Mouse (Mus musculus) ovary, adult 18-20 months (tissue): Measurements from ENCODE around the gene Ssh1.

Source experiments
- DNase-seq: peaks from one replicate; pipeline ENCODE4 v3.0.0; 2022; ENCODE audit warnings: low spot score, mixed read lengths

The Ssh1 gene

DNA sequence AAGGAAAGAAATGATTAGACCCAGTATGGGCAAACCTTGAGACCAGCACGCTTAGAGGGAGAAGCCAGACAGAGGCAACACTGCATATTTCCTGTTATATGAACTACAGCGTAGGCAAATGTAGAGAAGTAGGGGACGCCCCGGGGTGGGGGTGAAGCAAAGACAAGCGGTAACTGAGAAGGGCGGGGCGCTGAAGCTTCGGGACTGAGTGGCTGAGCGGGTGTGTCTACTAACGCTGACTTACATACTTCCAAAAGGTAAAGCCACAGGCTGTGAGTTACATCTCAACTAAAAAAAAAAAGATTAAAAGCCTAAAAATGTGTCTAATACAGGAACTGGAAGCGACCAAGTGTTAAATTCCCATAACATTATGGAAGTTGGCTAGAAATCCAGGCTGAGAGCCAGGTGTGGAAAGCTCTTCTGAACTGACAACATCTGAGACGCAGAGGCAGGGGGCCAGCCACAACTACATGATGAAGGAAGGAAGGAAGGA, 1.3 kb downstream of the Ssh1 start:
- no peak for DNase-seq

DNA sequence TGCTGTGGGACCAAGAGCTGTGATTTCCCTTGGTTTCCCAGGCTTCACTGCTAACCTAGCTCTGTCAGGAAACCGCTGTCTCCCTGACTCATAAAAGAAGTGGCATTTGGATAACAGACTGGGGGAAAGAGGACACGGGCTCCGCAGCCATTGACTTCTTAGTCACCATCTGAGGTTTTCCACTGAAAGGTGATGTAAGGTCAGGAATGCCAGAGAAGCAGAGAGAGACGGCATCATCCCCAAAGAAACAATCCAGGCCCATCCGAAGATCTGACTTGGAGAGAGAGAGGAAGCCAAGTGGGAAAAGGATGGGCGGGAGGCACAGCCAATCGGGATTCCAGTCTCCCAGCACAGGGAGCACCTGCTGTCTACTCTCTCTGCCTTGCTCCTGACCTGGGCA, 2.6 kb downstream of the Ssh1 start:
- DNase-seq = no peak

DNA sequence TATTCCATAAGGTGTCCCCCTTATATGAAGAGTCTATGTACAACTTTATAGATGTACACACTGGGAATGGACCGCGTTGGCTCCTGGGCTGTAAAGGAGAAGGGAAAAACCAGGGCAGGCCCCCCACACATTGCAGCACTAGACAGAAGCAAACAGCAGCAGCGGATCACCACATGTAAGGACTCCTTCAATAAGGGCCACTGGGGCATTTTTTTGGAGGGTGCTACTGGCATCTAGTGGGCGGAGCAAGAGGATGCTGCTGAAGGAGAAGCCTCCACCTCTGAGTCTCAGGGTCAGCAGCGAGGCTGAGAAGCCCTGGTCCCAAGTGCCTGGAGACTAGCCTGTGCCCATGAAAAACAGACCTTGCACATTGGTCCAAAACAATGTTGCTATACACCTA, 3.1 kb downstream of the Ssh1 start:
- DNase-seq = no peak

DNA sequence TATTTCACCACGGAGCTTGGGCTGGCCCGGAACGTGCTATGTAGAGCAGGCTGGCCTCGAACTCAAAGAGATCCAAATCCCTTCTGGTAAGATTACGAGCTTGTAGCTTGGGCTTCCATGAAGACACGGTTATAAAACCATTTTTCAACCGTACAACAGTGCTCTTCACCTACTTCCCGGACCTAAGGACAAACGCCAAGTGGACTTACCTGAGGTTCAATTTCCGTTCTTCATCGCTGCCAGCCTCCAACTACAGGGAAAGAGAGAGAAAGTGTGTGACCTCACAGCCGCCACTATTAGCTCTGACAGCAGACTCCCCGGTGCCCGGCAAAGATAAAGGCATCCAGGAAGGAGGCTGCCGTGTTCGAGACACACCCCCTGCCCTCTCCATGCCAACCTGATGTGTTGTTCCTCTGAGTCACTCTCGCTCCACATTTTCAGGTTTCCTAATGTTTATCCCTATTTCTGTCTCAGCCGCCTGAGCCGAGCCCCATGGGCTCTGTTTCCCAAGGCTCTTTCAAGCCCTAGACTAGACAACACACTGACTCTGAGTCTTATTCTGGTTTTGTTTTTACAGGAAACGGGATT, 4.2 kb downstream of the Ssh1 start:
- DNase-seq = no peak

DNA sequence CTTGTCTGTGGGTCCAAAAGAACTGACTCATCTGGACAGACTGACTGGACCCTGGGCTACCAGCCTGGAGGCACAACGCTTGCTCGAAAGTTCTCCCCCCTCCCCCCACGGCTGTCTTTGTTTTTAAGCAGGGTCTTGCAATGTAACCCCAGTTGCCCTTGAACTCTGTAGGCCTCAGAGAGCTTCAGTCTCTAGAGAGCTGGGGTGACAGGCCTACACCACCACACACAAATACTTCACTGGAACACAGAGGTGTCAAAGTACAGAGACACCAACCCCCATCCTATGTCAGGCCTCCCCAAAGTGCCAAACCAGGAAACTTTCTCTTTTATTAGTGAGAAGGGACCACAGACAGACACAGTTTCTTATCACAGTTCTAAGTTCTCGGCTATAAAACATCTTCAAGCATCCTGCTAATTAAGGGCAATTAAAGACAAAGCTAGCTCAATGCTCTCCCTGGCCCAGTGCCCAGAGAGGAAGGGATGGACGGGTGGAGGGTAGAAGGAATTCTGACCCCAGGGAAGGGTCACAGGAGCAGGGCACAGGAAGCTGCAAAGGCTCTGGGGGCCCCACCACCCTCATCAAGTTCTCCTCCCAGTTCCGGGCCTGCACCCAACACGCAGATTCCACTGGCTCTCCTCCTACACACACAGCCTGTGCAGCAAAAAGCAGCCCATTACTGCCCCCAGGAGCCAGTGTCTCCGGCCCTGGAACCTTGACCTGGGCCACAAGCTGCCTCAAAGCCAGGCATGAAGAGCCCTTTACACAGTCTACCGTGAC, 7.3 kb downstream of the Ssh1 start:
- peak; percentile 47 for DNase-seq

DNA sequence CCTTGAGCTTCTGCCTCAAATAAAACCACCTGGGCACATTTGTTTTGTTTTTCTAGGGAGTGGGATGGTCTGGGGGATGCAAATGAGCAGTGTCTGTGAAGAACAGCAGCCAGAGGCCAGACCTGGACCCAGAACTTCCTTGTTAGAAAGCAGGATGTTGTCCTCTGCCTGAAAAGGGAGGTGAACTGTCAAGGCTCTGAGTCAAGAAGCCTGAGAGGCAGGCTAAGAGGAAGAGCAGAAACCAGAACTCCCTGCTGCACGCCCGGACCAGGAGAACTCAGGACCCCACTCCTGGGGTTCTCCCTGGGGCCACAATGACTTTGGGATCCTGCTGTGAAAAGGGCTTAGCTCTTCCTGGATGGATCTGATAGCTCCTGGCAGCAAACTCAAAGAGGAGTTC, 8.0 kb downstream of the Ssh1 start:
- DNase-seq = no peak

DNA sequence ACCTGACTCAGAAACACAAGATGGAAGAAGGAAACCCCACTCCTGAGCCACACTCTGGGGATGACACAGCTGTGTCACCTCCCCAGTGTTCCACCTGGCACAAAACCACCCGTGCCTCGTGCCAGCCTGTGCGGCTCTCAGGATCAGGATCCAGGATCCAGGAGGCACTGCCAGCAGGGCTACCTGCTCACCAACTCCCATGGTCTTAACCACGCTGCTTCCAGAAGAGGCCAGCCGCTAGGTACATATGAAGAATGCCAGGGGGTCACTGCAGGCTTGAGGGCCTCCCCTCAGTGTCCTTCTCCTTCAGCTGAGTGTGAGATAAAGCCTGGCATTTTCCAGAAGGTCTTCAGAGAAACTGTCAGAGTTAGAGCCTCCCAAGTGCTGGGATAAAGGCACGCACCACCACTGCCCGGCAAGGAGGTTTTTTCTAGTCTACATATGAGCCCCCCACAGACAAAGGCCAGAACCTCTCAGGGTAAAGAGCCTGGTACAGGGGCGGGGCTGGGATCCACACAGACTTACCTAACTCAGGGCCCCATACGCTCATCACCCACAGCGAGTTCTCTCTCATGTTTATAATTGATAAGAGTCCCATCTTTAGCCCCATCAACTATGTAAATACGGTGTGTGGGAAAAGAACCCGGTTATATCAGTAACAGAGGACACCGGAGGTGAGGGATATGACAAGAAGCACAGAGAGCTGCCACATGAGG, 9.5 kb downstream of the Ssh1 start:
- no peak for DNase-seq

DNA sequence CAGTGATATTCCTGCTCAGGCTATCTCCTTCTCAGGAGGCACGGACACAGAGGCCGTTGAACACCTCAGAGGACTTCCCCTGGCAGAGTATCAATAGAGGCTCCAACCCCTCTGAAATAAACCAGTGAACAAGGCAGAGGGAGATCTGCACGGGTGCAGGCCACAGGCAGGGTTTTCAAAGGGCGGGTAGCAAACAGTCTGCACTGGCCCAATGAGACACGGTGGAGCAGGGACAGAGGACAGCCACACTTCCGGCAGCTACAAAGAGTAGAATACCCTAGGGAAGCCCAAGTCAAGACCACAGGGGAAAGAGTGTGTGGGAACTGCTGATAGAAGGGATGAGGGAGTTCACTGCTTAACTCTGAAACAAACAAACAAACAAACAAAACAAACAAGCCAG, 10.2 kb downstream of the Ssh1 start:
- DNase-seq = no peak

DNA sequence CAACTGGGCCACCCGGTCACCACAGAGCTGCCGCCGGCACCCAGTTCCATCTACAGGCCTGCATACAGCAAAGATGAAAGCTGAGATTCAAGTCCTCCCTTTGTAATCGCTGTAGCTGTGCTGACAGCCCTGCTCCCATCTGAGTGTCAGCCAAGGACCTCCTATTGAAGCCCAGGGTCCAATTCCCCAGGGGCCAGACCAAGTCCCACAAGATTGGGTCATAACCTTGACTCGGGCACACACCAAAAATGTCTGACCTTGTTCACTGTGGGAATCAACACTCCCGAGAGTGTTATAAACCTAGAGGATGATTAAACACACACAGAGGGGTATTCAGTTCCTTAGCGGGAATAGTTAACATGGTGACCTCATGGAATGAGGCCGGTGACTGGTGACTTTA, 11.9 kb downstream of the Ssh1 start:
- DNase-seq = no peak

DNA sequence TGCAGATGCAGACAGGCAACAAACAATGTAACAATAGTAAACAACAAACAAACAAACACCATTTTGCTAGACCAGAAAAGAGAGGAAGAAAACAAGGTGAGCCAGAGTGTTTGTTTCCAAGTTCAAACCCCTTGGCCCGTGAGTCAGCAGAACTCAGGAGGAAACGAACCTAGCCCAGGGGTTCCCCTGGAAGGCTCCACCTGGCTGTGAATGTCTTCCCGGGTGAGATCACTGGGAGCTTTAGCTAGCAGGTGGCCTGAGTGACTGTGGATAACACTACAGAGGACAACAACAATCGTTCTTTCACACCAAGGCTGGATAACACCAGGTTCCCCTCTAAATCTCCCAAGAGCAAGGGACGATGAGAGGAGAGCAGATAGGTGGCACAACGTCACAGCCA, 12.5 kb downstream of the Ssh1 start:
- DNase-seq = no peak

DNA sequence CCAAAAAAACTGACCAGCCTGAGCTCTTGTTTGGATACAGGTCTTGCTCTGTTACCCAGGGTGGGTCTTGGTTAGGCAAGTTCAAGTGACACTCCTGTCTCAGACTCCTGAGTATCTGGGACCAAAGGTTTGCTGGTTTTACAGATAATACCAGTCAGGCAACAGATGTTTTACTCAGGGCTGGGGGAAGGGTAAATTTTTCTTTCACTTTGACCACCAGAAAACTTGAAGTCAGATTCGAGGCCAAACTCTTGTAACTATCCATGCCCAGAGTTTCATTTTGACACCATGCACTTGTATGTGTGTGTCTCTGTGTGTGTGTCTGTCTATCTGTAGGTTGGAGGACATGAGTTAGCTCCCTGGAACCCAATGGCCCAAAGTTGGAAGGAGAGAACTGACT, 13.2 kb downstream of the Ssh1 start:
- DNase-seq = no peak

DNA sequence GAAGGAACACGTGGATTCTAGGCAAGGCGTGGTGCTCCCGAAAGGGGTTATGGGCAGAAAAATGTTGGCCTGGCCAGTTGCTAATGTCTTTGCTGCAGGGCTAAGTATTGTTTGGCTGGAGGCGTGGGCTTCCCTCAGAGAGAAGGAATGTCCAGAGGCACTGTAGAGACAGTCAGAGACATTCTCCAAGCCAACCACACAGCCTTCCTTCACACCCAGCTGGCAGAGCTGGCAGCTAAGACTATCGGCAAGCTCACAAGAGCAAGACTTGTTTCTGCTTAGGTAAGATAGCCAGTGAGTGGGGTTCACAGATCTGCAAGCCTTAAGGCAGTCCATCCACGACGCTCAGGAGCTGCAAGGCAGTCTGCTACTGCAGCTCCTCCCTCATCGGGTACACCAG, 16.4 kb downstream of the Ssh1 start:
- DNase-seq = no peak

DNA sequence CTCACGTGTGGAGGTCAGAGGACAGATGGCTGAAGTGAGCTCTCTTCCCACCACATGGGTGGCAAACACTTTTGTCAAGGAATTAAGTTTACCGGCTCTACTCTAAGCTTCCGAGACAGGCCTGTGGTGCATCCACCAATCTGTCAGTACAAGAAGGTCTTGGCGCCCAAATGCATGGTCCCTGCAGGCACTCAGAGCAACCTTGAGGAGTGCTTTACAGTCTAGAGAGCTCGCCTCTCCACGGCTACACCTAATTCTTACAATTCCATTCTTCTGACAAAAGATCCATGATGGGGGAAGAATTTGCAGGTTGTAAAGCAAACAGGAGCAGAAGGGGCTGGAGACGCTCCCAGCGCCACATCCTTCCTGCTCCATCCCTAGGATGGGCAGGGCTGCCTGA, 17.1 kb downstream of the Ssh1 start:
- DNase-seq = no peak

DNA sequence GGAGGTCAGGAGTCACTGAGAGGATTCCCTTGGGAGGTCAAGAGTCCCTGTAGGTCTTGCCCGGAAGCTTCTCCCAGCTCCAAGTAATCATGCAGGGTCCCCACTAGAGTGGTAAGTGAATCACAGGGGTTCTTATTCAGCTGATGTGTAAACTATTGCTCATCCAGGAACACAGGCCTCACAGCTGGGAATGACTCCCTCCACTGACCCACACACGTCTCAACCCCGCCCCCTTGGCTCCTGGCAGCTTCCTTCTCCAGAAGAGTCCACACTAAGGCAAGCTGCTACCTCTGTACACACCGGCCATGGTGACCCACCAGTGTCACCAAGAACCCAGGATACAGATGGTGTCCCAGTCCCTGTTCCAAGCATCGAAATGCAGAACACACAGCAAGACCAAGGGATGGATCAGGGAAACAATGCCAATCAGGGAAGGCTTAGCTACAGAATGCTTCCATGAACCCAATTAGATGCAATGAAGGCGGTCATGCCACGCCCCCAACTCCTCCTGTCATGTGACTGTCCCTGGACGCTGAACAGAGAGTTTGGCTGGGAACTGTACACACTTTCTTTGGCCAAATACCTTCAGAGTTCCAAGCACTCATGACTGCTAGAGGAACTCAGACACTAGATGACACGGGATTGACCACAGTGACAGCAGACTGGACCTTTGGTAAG, 18.0 kb downstream of the Ssh1 start:
- no peak for DNase-seq

DNA sequence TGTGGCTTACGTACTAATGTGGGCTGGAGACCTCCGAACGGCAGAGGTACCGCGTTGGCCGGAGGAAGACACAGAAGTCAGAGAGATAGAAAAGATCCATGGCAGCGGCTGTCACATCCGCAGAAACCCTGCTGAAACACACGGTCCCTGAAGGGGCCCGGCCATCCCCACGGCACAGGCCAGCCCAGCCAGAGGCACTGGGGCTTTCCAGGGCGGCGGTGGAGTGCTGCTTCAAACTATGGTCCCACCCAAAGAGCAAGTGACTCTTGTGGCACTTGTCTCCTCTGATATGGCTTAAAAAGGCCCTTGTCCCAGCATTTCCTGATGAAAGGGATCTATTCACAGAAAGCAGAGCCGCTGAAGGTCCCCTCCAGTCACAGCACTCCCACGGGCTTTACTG, 19.1 kb downstream of the Ssh1 start:
- DNase-seq = no peak

DNA sequence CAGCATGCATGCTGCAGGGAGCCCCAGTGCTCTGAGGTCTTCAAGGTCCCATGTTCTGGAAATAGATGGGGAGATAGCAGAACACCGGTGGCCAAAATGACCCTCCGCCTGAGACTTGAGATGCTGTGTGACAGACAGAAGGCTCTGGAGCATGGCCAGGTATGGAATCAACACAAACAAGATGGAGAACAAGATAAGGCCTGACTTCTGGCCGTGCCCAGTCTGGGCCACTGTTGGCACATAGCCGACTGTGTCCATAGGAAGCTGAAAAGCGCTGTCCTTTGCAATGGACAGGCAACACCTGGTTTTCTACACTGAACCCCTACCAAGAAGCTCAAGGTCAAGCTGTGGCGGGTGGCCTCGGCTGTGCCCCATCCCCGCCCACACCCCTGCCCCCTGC, 19.9 kb downstream of the Ssh1 start:
- no peak for DNase-seq

DNA sequence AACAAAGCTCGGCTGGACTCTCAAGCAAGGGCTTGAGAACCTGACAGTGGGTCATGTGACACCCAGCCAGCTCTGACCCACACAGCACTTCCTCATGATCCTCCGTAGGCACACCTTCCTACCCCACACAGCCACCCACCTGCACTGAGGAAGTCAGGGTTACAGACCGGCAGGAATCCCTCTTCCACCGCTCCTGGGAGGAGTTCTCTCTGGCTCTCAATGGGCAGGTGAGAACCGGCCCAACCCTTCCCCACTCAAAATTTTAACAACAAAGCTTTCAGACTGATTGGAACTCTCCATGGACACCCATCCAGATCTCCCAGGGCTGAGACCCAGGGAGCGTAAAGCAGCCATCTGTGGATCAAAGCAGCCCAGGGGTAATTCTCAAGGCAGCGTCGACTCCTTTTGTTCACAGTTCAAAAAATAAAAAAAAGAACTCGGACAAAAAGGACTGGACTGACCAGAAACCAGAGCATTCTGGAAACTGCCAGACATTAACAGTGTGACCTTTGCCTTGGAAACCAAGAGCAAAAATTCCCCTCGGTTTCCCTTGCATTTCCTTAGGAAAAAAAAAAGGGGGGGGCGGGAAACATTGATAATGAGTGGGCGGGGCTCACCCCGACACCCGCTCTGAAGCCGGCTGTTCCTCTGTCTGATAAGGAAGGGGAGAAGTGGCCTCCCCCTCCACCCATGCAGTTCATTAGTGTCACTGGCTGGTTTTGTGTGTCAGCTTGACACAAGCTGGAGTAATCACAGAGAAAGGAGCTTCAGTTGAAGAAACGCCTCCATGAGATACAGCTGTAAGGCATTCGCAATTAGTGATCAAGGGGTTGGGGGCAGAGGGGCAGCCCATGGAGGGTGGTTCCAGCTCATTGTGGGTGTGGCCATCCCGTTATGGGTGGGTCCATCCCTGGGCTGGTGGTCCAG, 20.8 kb downstream of the Ssh1 start:
- no peak for DNase-seq

DNA sequence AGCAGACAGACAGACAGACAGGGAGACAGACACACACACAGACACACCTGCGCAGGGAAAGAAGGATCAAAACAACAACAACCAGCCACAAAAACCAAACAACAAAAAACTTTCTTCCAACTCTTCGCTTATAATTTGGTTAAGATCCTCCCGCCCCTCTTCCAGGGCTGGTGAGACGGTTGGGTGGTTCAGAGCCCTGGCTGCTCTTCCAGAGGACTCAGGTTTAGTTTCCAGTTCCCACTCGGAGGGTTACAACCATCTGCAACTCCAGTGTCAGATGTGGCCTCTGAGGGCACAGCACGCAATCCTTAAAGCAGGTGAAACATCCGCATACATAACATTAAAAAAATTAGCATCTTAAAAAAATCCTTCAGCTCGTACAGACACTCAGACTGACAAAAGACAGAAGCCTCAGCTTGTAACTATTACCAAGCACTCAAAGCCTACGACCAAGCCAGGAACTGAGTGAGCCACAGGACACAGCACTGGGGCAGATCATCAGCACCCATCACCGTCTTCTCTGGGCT, 22.2 kb downstream of the Ssh1 start:
- no peak for DNase-seq

DNA sequence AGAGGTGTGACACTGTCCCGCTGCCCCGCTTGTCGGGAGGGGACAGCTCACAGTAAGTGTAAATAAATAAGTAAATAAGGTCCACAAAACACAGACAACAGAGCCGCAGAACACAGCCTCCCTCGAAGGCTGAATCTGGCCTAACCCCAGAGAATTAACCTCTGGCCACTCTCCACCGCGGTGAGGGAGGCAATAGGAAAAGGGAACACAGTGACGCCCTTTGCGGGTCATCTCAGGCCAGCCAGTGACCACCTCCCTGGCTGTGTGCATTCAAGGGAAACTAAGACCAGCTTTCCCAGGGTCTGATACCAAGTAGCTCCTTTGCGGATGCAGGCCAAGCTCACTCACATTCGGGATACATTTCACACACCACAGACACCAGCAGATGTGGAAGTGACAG, 25.3 kb downstream of the Ssh1 start:
- DNase-seq = no peak

DNA sequence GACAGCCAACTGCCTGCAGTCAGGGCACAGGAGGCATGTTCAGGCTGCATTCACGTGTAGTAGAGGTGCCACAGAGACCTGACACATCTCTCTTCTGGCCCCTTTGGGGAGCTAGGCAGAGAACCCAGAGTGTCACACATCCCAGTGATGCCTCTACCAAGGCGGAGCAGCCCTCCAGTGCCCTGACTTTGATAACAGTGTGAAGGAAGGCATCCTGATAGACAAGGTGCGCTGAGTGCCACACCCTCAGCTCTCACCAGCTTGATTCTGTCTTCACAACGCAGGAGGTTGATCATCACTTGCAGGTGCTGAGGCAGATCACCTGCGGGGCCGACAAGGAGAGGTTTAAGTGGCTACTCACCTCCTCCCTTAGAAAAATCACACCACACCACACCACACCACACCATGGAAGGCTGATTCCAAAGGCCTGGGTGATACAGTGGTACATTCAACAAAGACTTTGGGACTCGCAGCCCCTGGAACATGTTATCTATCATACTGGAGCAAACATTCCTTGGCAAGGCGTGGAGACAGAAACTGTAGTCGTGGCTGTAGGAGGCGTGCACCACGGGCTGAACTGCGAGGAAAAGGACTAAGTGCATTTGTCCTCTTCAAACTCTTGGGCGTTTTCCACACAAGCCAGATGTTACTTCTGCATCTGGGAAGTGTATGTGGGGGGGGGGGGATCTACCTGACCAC, 27.1 kb downstream of the Ssh1 start:
- no peak for DNase-seq
